Mouse (Mus musculus) neural tube, embryonic 15.5 days (tissue): ENCODE data around the gene Fbxl3. TPM values are rescaled to one million over a fixed set of nuclear protein-coding genes. Genes with fewer than 3 reads are reported as not detected.

Experiments used
- ATAC-seq: fragments of 200-750 bp; cut with Nextera tagmentation; 2 replicates; pipeline ENCODE4 v1.8.0; 2017; ENCODE audit warnings: mild to moderate bottlenecking, moderate TSS enrichment, moderate library complexity; ENCODE audit not compliant: low FRiP score
- H3K27ac ChIP-seq: fragments of 300-500 bp; sonication (generic); replicated peaks from 2 replicates; pipeline ENCODE4 v1.5.1; 2015; ENCODE audit warnings: mild to moderate bottlenecking, inconsistent platforms
- H3K27me3 ChIP-seq: fragments of 300-500 bp; sonication (generic); replicated peaks from 2 replicates; pipeline ENCODE4 v1.6.1; 2015; ENCODE audit warnings: inconsistent platforms
- H3K36me3 ChIP-seq: fragments of 300-500 bp; sonication (generic); 2 replicates; pipeline ENCODE4 v1.6.1; 2015; ENCODE audit warnings: inconsistent platforms
- H3K4me1 ChIP-seq: fragments of 300-500 bp; sonication (generic); 2 replicates; pipeline ENCODE4 v1.6.1; 2015; ENCODE audit warnings: inconsistent platforms
- H3K4me2 ChIP-seq: fragments of 300-500 bp; sonication (generic); 2 replicates; pipeline ENCODE4 v1.6.1; 2015; ENCODE audit warnings: inconsistent platforms, mild to moderate bottlenecking, moderate library complexity
- H3K4me3 ChIP-seq: fragments of 300-500 bp; sonication (generic); replicated peaks from 2 replicates; pipeline ENCODE4 v1.5.1; 2015; ENCODE audit warnings: mild to moderate bottlenecking, inconsistent platforms
- H3K9ac ChIP-seq: fragments of 300-500 bp; sonication (generic); replicated peaks from 2 replicates; pipeline ENCODE4 v1.6.1; 2015; ENCODE audit warnings: mild to moderate bottlenecking, inconsistent platforms
- H3K9me3 ChIP-seq: fragments of 300-500 bp; sonication (generic); replicated peaks from 2 replicates; pipeline ENCODE4 v1.6.1; 2016; ENCODE audit warnings: inconsistent platforms
- WGBS: fragments of 180-500 bp; shearing (Covaris S2); methylation state at CpG from one replicate; pipeline ENCODE4 v1.1.7; 2015; ENCODE audit warnings: mixed read lengths; 5-methylcytosine and 5-hydroxymethylcytosine counted together
- polyA plus RNA-seq: library from polyadenylated mRNA; unstranded; fragments of >200 nt; fragmentation: Nextera tagmentation; extraction: Ambion mirVana; gene quantifications from 2 replicates; pipeline ENCODE4 v1.2.1, GENCODE M21; 2015

The Fbxl3 gene
- polyA plus RNA-seq: 18.5 and 20.0 TPM in 2 replicates

GRCm38 (mm10) chr14:103099238-103099933, at the start of gene Fbxl3:
TSS of gene Fbxl3 (minus strand) at chr14:103099566.
- peak within 1 kb of the TSS; percentile 98 for H3K27ac ChIP-seq
- WGBS: under 1% methylated on average over 88 of the region's 88 CpGs
- H3K9ac ChIP-seq: peak within 1 kb of the TSS; percentile 94
- no peaks in the 10 kb centered on the region for H3K9me3 ChIP-seq
- H3K27me3 ChIP-seq: no peaks in the 10 kb centered on the region
- peak within 1 kb of the TSS; percentile 96 for H3K4me3 ChIP-seq
- H3K4me2 ChIP-seq: peak within 1 kb of the TSS; percentile 78
- H3K36me3 ChIP-seq: no peaks in the 10 kb centered on the region
- ATAC-seq: peak; percentile 86
- peaks cover 28% of the 10 kb centered on the region for H3K4me1 ChIP-seq

GRCm38 (mm10) chr14:103131991-103132390, 32.6 kb upstream of the Fbxl3 start:
- Histone ChIP-seq H3K27me3 (no peaks in the 10 kb centered on the region), H3K4me1 (no peaks in the 10 kb centered on the region), H3K36me3 (peaks cover 57% of the 10 kb centered on the region), H3K4me3 (no peak overlapping the region), H3K9ac (no peak overlapping the region), H3K27ac (no peak overlapping the region), H3K9me3 (no peaks in the 10 kb centered on the region), H3K4me2 (no peak overlapping the region)
- WGBS: 83% methylated on average over 2 of the region's 2 CpGs
- ATAC-seq: no peak

GRCm38 (mm10) chr14:103125756-103126155, 26.4 kb upstream of the Fbxl3 start:
- Histone ChIP-seq H3K36me3 (peaks cover 64% of the 10 kb centered on the region), H3K4me3 (no peak overlapping the region), H3K27me3 (no peaks in the 10 kb centered on the region), H3K9ac (no peak overlapping the region), H3K4me2 (no peak overlapping the region), H3K27ac (no peak overlapping the region), H3K4me1 (no peaks in the 10 kb centered on the region), H3K9me3 (no peaks in the 10 kb centered on the region)
- WGBS: 91% methylated on average over 6 of the region's 6 CpGs
- no peak for ATAC-seq

- Histone ChIP-seq H3K9ac (no peak overlapping the region), H3K27ac (no peak overlapping the region), H3K4me3 (no peak overlapping the region), H3K4me1 (no peaks in the 10 kb centered on the region), H3K27me3 (no peaks in the 10 kb centered on the region), H3K9me3 (no peaks in the 10 kb centered on the region), H3K36me3 (peaks cover 65% of the 10 kb centered on the region), H3K4me2 (no peak overlapping the region)
- WGBS: 94% methylated on average over 3 of the region's 3 CpGs
- ATAC-seq: no peak
Measured at GRCm38 (mm10) chr14:103114994-103115670, 15.8 kb upstream of the Fbxl3 start.

- H3K4me3 ChIP-seq: no peak overlapping the region
- H3K9ac ChIP-seq: no peak overlapping the region
- 92% methylated on average over 3 of the region's 3 CpGs for WGBS
- no peaks in the 10 kb centered on the region for H3K4me1 ChIP-seq
- H3K36me3 ChIP-seq: peaks cover 47% of the 10 kb centered on the region
- H3K27ac ChIP-seq: no peak overlapping the region
- H3K9me3 ChIP-seq: no peaks in the 10 kb centered on the region
- ATAC-seq: no peak
- H3K27me3 ChIP-seq: no peaks in the 10 kb centered on the region
- H3K4me2 ChIP-seq: no peak overlapping the region
Measured at GRCm38 (mm10) chr14:103112606-103113363, 13.4 kb upstream of the Fbxl3 start.

- Histone ChIP-seq H3K36me3 (peaks cover 20% of the 10 kb centered on the region), H3K27me3 (no peaks in the 10 kb centered on the region), H3K9ac (no peak overlapping the region), H3K4me3 (no peak overlapping the region), H3K4me2 (no peak overlapping the region), H3K9me3 (no peaks in the 10 kb centered on the region), H3K27ac (no peak overlapping the region), H3K4me1 (no peaks in the 10 kb centered on the region)
- 84% methylated on average over 4 of the region's 4 CpGs for WGBS
- no peak for ATAC-seq
Measured at GRCm38 (mm10) chr14:103109971-103110370, 10.6 kb upstream of the Fbxl3 start.

- H3K27me3 ChIP-seq: no peaks in the 10 kb centered on the region
- no peak overlapping the region for H3K4me3 ChIP-seq
- H3K36me3 ChIP-seq: no peaks in the 10 kb centered on the region
- H3K9me3 ChIP-seq: no peaks in the 10 kb centered on the region
- WGBS: 93% methylated on average over 2 of the region's 2 CpGs
- no peaks in the 10 kb centered on the region for H3K4me1 ChIP-seq
- no peak overlapping the region for H3K4me2 ChIP-seq
- ATAC-seq: no peak
- no peak overlapping the region for H3K27ac ChIP-seq
- H3K9ac ChIP-seq: no peak overlapping the region
Measured at GRCm38 (mm10) chr14:103106301-103106700, 6.9 kb upstream of the Fbxl3 start.

- Histone ChIP-seq H3K36me3 (no peaks in the 10 kb centered on the region), H3K27me3 (no peaks in the 10 kb centered on the region), H3K27ac (no peak overlapping the region), H3K9ac (no peak overlapping the region), H3K9me3 (no peaks in the 10 kb centered on the region), H3K4me3 (no peak overlapping the region), H3K4me2 (no peak overlapping the region), H3K4me1 (peaks cover 3% of the 10 kb centered on the region)
- WGBS: 80% methylated on average over 10 of the region's 10 CpGs
- no peak for ATAC-seq
Measured at GRCm38 (mm10) chr14:103102731-103103335, 3.5 kb upstream of the Fbxl3 start.

- Histone ChIP-seq H3K27ac (no peak overlapping the region), H3K4me2 (no peak overlapping the region), H3K4me3 (no peak overlapping the region), H3K27me3 (no peaks in the 10 kb centered on the region), H3K4me1 (peaks cover 6% of the 10 kb centered on the region), H3K9me3 (no peaks in the 10 kb centered on the region), H3K9ac (no peak overlapping the region), H3K36me3 (no peaks in the 10 kb centered on the region)
- WGBS: 52% methylated on average over 6 of the region's 6 CpGs
- no peak for ATAC-seq
Measured at GRCm38 (mm10) chr14:103102246-103102645, 2.9 kb upstream of the Fbxl3 start.

GRCm38 (mm10) chr14:103101171-103101570, 1.8 kb upstream of the Fbxl3 start:
- no peaks in the 10 kb centered on the region for H3K9me3 ChIP-seq
- no peak overlapping the region for H3K4me2 ChIP-seq
- no peak overlapping the region for H3K27ac ChIP-seq
- H3K36me3 ChIP-seq: no peaks in the 10 kb centered on the region
- ATAC-seq: no peak
- peaks cover 15% of the 10 kb centered on the region for H3K4me1 ChIP-seq
- no peak overlapping the region for H3K4me3 ChIP-seq
- H3K9ac ChIP-seq: no peak overlapping the region
- WGBS: 76% methylated on average over 3 of the region's 3 CpGs
- H3K27me3 ChIP-seq: no peaks in the 10 kb centered on the region

- ATAC-seq: no peak
- Histone ChIP-seq H3K27me3 (no peaks in the 10 kb centered on the region), H3K4me2 (peak overlapping the region; percentile 78; the same call in 1 of the 2 replicates), H3K9ac (no peak overlapping the region), H3K36me3 (no peaks in the 10 kb centered on the region), H3K27ac (no peak overlapping the region), H3K4me1 (peaks cover 21% of the 10 kb centered on the region), H3K9me3 (no peaks in the 10 kb centered on the region), H3K4me3 (no peak overlapping the region)
- 86% methylated on average over 13 of the region's 13 CpGs for WGBS
Measured at GRCm38 (mm10) chr14:103100296-103100695, 930 bp upstream of the Fbxl3 start.
